Mouse (Mus musculus): ENCODE results near the gene Mrps25.

GRCm38 (mm10) chr6:92214055-92214772, 30.4 kb upstream of the Mrps25 start:
- no peak; the same call in 1 of the 2 replicates for TF ChIP-seq POLR2A (IDR thresholded peaks at IDR 0.05; ENCODE audit: extremely low read depth, insufficient read depth, low read length)
- TF ChIP-seq CTCF (IDR thresholded peaks at IDR 0.05; ENCODE audit: extremely low read depth, insufficient read depth, low read length) = no peak
